Mouse (Mus musculus) mesoderm, embryonic 11.5 days (tissue): ENCODE results near the gene Dcaf5.

Experiments used
- DNase-seq: peaks from one replicate; pipeline ENCODE4 v3.0.0-alpha.2; 2012; ENCODE audit warnings: low read depth, low spot score

The Dcaf5 gene

GRCm38 (mm10) chr12:80340936-80341335 lies 95.5 kb downstream of the Dcaf5 start:
- no peak for DNase-seq

- DNase-seq, result no peak
Observed at GRCm38 (mm10) chr12:80334162-80334561, 102.2 kb downstream of the Dcaf5 start.

- DNase-seq, result no peak
Observed at GRCm38 (mm10) chr12:80331634-80332033, 104.8 kb downstream of the Dcaf5 start.

- DNase-seq, result no peak
Observed at GRCm38 (mm10) chr12:80330819-80331218, 105.6 kb downstream of the Dcaf5 start.

- DNase-seq, result no peak
Observed at GRCm38 (mm10) chr12:80329641-80330040, 106.8 kb downstream of the Dcaf5 start.

- DNase-seq, result no peak
Observed at GRCm38 (mm10) chr12:80326047-80326446, 110.4 kb downstream of the Dcaf5 start.

- no peak for DNase-seq
Observed at GRCm38 (mm10) chr12:80324785-80325131, 111.6 kb downstream of the Dcaf5 start.

- no peak for DNase-seq
Observed at GRCm38 (mm10) chr12:80324051-80324784, 112.2 kb downstream of the Dcaf5 start.

GRCm38 (mm10) chr12:80323371-80324050 lies 112.9 kb downstream of the Dcaf5 start:
- DNase-seq, result no peak

- DNase-seq, result no peak
Observed at GRCm38 (mm10) chr12:80322494-80322893, 113.9 kb downstream of the Dcaf5 start.

- no peak for DNase-seq
Observed at GRCm38 (mm10) chr12:80319062-80319461, 117.3 kb downstream of the Dcaf5 start.

- no peak for DNase-seq
Observed at GRCm38 (mm10) chr12:80315321-80315720, 121.1 kb downstream of the Dcaf5 start.

GRCm38 (mm10) chr12:80311959-80312669 lies 124.3 kb downstream of the Dcaf5 start:
- DNase-seq, result no peak

- DNase-seq, result no peak
Observed at GRCm38 (mm10) chr12:80307556-80307955, 128.8 kb downstream of the Dcaf5 start.

GRCm38 (mm10) chr12:80304518-80304917 lies 131.9 kb downstream of the Dcaf5 start:
- no peak for DNase-seq

GRCm38 (mm10) chr12:80300833-80301456 lies 135.5 kb downstream of the Dcaf5 start:
- no peak for DNase-seq

GRCm38 (mm10) chr12:80298714-80299113 lies 137.7 kb downstream of the Dcaf5 start:
- no peak for DNase-seq

GRCm38 (mm10) chr12:80291895-80292435 lies 144.4 kb downstream of the Dcaf5 start:
- DNase-seq, result no peak

GRCm38 (mm10) chr12:80290964-80291363 lies 145.4 kb downstream of the Dcaf5 start:
- DNase-seq, result no peak

GRCm38 (mm10) chr12:80290483-80290882 lies 145.9 kb downstream of the Dcaf5 start:
- DNase-seq, result no peak

GRCm38 (mm10) chr12:80289722-80290121 lies 146.7 kb downstream of the Dcaf5 start:
- DNase-seq, result no peak

- DNase-seq, result no peak
Observed at GRCm38 (mm10) chr12:80285890-80286289, 150.5 kb downstream of the Dcaf5 start.
